Comparison of ENCODE assay signal across 33 mouse cellular contexts in genomic region chr1:41186991-41187390, GRCm38 (mm10).
"Had no signal": no experiment of that assay in that cellular context is flagged by ENCODE, and none has a peak within 500 bp of the region (broad histone marks: within the 10 kb centered on the region; RNA-seq: fewer than 3 reads in every experiment).

No protein-coding gene starts in this region.

- H3K36me3 ChIP-seq: heart, embryonic 12.5 days; heart, embryonic 13.5 days; heart, embryonic 15.5 days; hindbrain, embryonic 10.5 days; hindbrain, embryonic 12.5 days; hindbrain, embryonic 13.5 days; hindbrain, embryonic 15.5 days; intestine, embryonic 15.5 days; kidney, embryonic 15.5 days had no signal

- H3K4me2 ChIP-seq: heart, embryonic 11.5 days; heart, embryonic 12.5 days; heart, embryonic 13.5 days; heart, embryonic 15.5 days; hindbrain, embryonic 12.5 days; hindbrain, embryonic 13.5 days; hindbrain, embryonic 14.5 days; hindbrain, embryonic 15.5 days; intestine, embryonic 15.5 days; kidney, embryonic 15.5 days had no signal

- H3K9me3 ChIP-seq: heart, embryonic 12.5 days; heart, embryonic 13.5 days; heart, embryonic 15.5 days; hindbrain, embryonic 10.5 days; hindbrain, embryonic 12.5 days; hindbrain, embryonic 13.5 days; hindbrain, embryonic 15.5 days; intestine, embryonic 15.5 days; kidney, embryonic 15.5 days had no signal

- H3K4me3 ChIP-seq: heart, embryonic 12.5 days; heart, embryonic 13.5 days; heart, embryonic 15.5 days; hindbrain, embryonic 10.5 days; hindbrain, embryonic 12.5 days; hindbrain, embryonic 13.5 days; hindbrain, embryonic 15.5 days; intestine, embryonic 15.5 days; kidney, embryonic 15.5 days; layer of hippocampus, adult 2 months; left cerebral cortex, adult 2 months had no signal

- DNase-seq: heart, postnatal 14 days; heart, postnatal 4 days; kidney, adult 11 months; kidney, adult 18-20 months; kidney, adult 2 months; kidney, adult 8-10 months; kidney, adult 9 months; kidney, postnatal 10 days; kidney, postnatal 14 days; kidney, postnatal 25 days; kidney, postnatal 36 days; kidney, postnatal 4 days; layer of hippocampus, adult 9-11 months; layer of hippocampus, postnatal 36 days had no signal

- H3K27me3 ChIP-seq: heart, embryonic 12.5 days; heart, embryonic 13.5 days; heart, embryonic 15.5 days; hindbrain, embryonic 12.5 days; hindbrain, embryonic 15.5 days; intestine, embryonic 15.5 days; kidney, embryonic 15.5 days had no signal

- H3K27ac ChIP-seq: heart, embryonic 13.5 days; heart, embryonic 15.5 days; hindbrain, embryonic 10.5 days; hindbrain, embryonic 12.5 days; hindbrain, embryonic 13.5 days; hindbrain, embryonic 14.5 days; hindbrain, embryonic 15.5 days; hindbrain, postnatal 0 days; intestine, embryonic 15.5 days; kidney, embryonic 15.5 days; kidney, postnatal 0 days; layer of hippocampus, adult 2 months; left cerebral cortex, adult 2 months had no signal

- H3K9ac ChIP-seq: heart, embryonic 12.5 days; heart, embryonic 13.5 days; heart, embryonic 15.5 days; hindbrain, embryonic 12.5 days; hindbrain, embryonic 13.5 days; hindbrain, embryonic 14.5 days; hindbrain, embryonic 15.5 days; intestine, embryonic 15.5 days; kidney, embryonic 15.5 days had no signal

- H3K4me1 ChIP-seq: heart, embryonic 12.5 days; heart, embryonic 13.5 days; heart, embryonic 15.5 days; hindbrain, embryonic 15.5 days; intestine, embryonic 15.5 days; kidney, embryonic 15.5 days had no signal

- ATAC-seq: hindbrain, embryonic 16.5 days; hindbrain, postnatal 0 days; inflammation-experienced regulatory T-cells, adult 6 months; intestine, embryonic 15.5 days; intestine, embryonic 16.5 days; intestine, postnatal 0 days had no signal
